Mouse (Mus musculus): ENCODE measurements around the gene 4833423E24Rik. TPM values are rescaled to one million over a fixed set of nuclear protein-coding genes. Genes with fewer than 3 reads are reported as not detected.

Gene 4833423E24Rik
- polyA plus RNA-seq, 1 experiment from 2014 or later: not detected

- Histone ChIP-seq H3K9ac (no peak overlapping the region), H3K4me1 (no peaks in the 10 kb centered on the region), H3K4me3 (no peak overlapping the region), H3K27ac (no peak overlapping the region), H3K9me3 (no peaks in the 10 kb centered on the region), H3K4me2 (replicated peaks) (no peak overlapping the region), H3K36me3 (no peaks in the 10 kb centered on the region), H3K27me3 (replicated peaks) (no peaks in the 10 kb centered on the region)
- no peak for ATAC-seq (ENCODE audit: low FRiP score, low read depth)
These were observed 76.3 kb downstream of the 4833423E24Rik start for GRCm38 (mm10) chr2:85442546-85442945.

GRCm38 (mm10) chr2:85436351-85436750 is 82.5 kb downstream of the 4833423E24Rik start, which contains the start of gene Olfr994:
Olfr994 (minus strand) TSS chr2:85436451.
- no peak for ATAC-seq (ENCODE audit: low FRiP score, low read depth)
- no peak within 1 kb of the TSS for H3K4me3 ChIP-seq
- H3K27ac ChIP-seq: no peak within 1 kb of the TSS
- no peaks in the 10 kb centered on the region for H3K9me3 ChIP-seq
- no peak within 1 kb of the TSS for H3K4me2 ChIP-seq (replicated peaks)
- H3K4me1 ChIP-seq: no peaks in the 10 kb centered on the region
- no peak within 1 kb of the TSS for H3K9ac ChIP-seq
- 93% methylated on average over 3 of the region's 3 CpGs for WGBS
- H3K36me3 ChIP-seq: no peaks in the 10 kb centered on the region
- no peaks in the 10 kb centered on the region for H3K27me3 ChIP-seq (replicated peaks)

Other genes starting within 250 kb of the 4833423E24Rik start
- not detected in 2 replicates for gene Olfr987, start 179.7 kb downstream of the 4833423E24Rik start, polyA plus RNA-seq (2016; fragmentation: Nextera tagmentation; extraction: Ambion mirVana)
- not detected in 2 replicates for gene Olfr988, start 155.8 kb downstream of the 4833423E24Rik start, polyA plus RNA-seq (2016; fragmentation: Nextera tagmentation; extraction: Ambion mirVana)
- gene Olfr992, start 109.6 kb downstream of the 4833423E24Rik start, polyA plus RNA-seq (2016; fragmentation: Nextera tagmentation; extraction: Ambion mirVana): not detected in 2 replicates
- not detected in 2 replicates for gene Olfr993, start 104.1 kb downstream of the 4833423E24Rik start, polyA plus RNA-seq (2016; fragmentation: Nextera tagmentation; extraction: Ambion mirVana)
- gene Olfr994, start 82.6 kb downstream of the 4833423E24Rik start, polyA plus RNA-seq (2016; fragmentation: Nextera tagmentation; extraction: Ambion mirVana): not detected in 2 replicates
- not detected in 2 replicates for gene Olfr995, start 75.4 kb downstream of the 4833423E24Rik start, polyA plus RNA-seq (2016; fragmentation: Nextera tagmentation; extraction: Ambion mirVana)
- not detected in 2 replicates for gene Olfr996, start 60.2 kb upstream of the 4833423E24Rik start, polyA plus RNA-seq (2016; fragmentation: Nextera tagmentation; extraction: Ambion mirVana)
- not detected in 2 replicates for gene Olfr998, start 69.9 kb upstream of the 4833423E24Rik start, polyA plus RNA-seq (2016; fragmentation: Nextera tagmentation; extraction: Ambion mirVana)
- gene Olfr1000, start 92.9 kb upstream of the 4833423E24Rik start, polyA plus RNA-seq (2016; fragmentation: Nextera tagmentation; extraction: Ambion mirVana): not detected in 2 replicates
- gene Olfr1002, start 131.7 kb upstream of the 4833423E24Rik start, polyA plus RNA-seq (2016; fragmentation: Nextera tagmentation; extraction: Ambion mirVana): not detected in 2 replicates
- not detected in 2 replicates for gene Olfr154, start 145.4 kb upstream of the 4833423E24Rik start, polyA plus RNA-seq (2016; fragmentation: Nextera tagmentation; extraction: Ambion mirVana)
- gene Olfr1006, start 159.7 kb upstream of the 4833423E24Rik start, polyA plus RNA-seq (2016; fragmentation: Nextera tagmentation; extraction: Ambion mirVana): not detected in 2 replicates
- not detected in 2 replicates for gene Olfr1008, start 170.4 kb upstream of the 4833423E24Rik start, polyA plus RNA-seq (2016; fragmentation: Nextera tagmentation; extraction: Ambion mirVana)
- gene Olfr1009, start 196.4 kb upstream of the 4833423E24Rik start, polyA plus RNA-seq (2016; fragmentation: Nextera tagmentation; extraction: Ambion mirVana): not detected in 2 replicates
- not detected in 2 replicates for gene Olfr1012, start 243.7 kb upstream of the 4833423E24Rik start, polyA plus RNA-seq (2016; fragmentation: Nextera tagmentation; extraction: Ambion mirVana)
- not detected in 2 replicates for gene Olfr1013, start 248.1 kb upstream of the 4833423E24Rik start, polyA plus RNA-seq (2016; fragmentation: Nextera tagmentation; extraction: Ambion mirVana)

Data from neural tube, embryonic 12.5 days (tissue).